In the genomic region with DNA sequence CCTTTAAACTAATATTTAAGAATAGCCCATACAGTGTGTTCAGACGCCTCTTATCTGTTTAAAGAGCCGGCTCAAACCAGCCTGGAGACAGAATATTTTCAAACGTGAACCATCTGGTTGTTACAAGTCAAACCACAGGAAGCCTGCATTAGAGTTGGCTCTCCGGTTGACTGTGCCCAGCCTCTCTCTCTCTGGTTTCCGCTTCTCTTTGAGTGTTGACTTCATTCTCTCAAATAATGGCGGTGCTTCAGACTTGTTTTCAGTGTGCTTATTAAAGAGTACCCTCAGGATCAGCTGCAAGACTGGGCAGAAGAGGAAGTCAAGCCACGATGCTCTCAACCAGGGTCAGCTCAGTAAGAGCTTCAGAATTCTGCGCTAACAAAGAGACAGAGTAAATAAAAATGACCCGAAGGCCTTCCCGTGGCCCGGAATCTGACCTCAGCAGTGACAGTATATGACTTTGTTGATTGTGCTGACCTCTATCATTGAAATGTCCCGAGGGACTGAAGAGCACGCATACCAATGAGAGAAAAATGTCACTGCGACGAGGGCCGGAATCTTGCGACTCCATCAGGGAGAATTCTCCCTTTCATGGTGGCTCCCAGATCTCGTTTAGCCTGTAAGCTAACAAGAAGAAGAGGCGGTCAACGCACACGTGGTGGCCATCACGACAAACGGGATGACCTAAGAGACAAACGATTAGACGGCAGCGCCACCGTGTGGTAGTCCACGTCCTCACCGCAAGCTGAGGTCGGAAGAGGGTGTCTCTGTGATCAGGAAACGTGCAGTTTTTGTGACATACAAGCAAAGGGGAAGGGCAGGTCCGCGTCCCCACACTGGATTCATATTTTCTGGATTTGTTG, we compare ENCODE assay signal across 8 mouse cellular contexts. TPM values are rescaled to one million over a fixed set of nuclear protein-coding genes. Genes with fewer than 3 reads are reported as not detected.
DNase-seq lines count a peak whose midpoint lies in the region; ATAC-seq and TF ChIP-seq lines count a peak whose summit lies in the region.

No protein-coding gene starts in this region.

- ATAC-seq in kidney, embryonic 14.5 days (ENCODE audit: low FRiP score, low TSS enrichment), result peak; percentile 47
- peak; percentile 46; the same call in 1 of the 2 replicates for ATAC-seq in limb, embryonic 15.5 days (ENCODE audit: insufficient number of reproducible peaks, low FRiP score, low TSS enrichment, low read depth)
- peak; percentile 85 for ATAC-seq in midbrain, postnatal 0 days (ENCODE audit: low FRiP score)

- WGBS in heart, embryonic 10.5 days, result 17% methylated on average over 33 of the region's 33 CpGs
- 20% methylated on average over 33 of the region's 33 CpGs for whole genome bisulfite sequencing in kidney, embryonic 14.5 days
- 16% methylated on average over 33 of the region's 33 CpGs for WGBS in limb, embryonic 15.5 days
- 19% methylated on average over 33 of the region's 33 CpGs for WGBS in midbrain, postnatal 0 days

- no peaks in the 10 kb centered on the region for H3K36me3 ChIP-seq in heart, embryonic 10.5 days
- no peaks in the 10 kb centered on the region for H3K36me3 ChIP-seq in kidney, embryonic 14.5 days (ENCODE audit: control insufficient read depth, insufficient read depth, low read length)
- H3K36me3 ChIP-seq in limb, embryonic 15.5 days, result no peaks in the 10 kb centered on the region
- H3K36me3 ChIP-seq in midbrain, postnatal 0 days (ENCODE audit: insufficient read depth, low read length), result no peaks in the 10 kb centered on the region

- no peak overlapping the region for H3K4me3 ChIP-seq in embryonic fibroblast, embryonic 13.5 days (ENCODE audit: insufficient read depth, low read length)
- peak overlapping the region; percentile 36 for H3K4me3 ChIP-seq in heart, embryonic 10.5 days
- peak overlapping the region; percentile 9; the same call in 1 of the 2 replicates for H3K4me3 ChIP-seq in kidney, embryonic 14.5 days (ENCODE audit: low read length)
- H3K4me3 ChIP-seq in limb, embryonic 15.5 days, result peak overlapping the region; percentile 20
- H3K4me3 ChIP-seq in midbrain, postnatal 0 days (ENCODE audit: low read depth, low read length), result peak overlapping the region; percentile 30

- peaks cover 16% of the 10 kb centered on the region for H3K27me3 ChIP-seq in heart, embryonic 10.5 days (ENCODE audit: insufficient read depth, poor library complexity, severe bottlenecking)
- no peaks in the 10 kb centered on the region for H3K27me3 ChIP-seq in kidney, embryonic 14.5 days (ENCODE audit: control insufficient read depth, insufficient read depth, low read length)
- H3K27me3 ChIP-seq in limb, embryonic 15.5 days, result no peaks in the 10 kb centered on the region; the same call in 1 of the 2 replicates
- peaks cover 4% of the 10 kb centered on the region; the same call in 1 of the 2 replicates for H3K27me3 ChIP-seq in midbrain, postnatal 0 days (ENCODE audit: insufficient read depth, low read length)

- no peak overlapping the region for H3K27ac ChIP-seq in embryonic fibroblast, embryonic 13.5 days (ENCODE audit: insufficient read depth, low read length)
- peak overlapping the region; percentile 82 for H3K27ac ChIP-seq in heart, embryonic 10.5 days
- no peak overlapping the region for H3K27ac ChIP-seq in kidney, embryonic 14.5 days (ENCODE audit: low read depth, low read length)
- H3K27ac ChIP-seq in limb, embryonic 15.5 days, result no peak overlapping the region
- H3K27ac ChIP-seq in midbrain, postnatal 0 days (ENCODE audit: low read depth, low read length), result no peak overlapping the region

- DNase-seq in A20 (ENCODE audit: low read depth, low spot score), result peak; percentile 91
- DNase-seq in brain, adult 2 months (ENCODE audit: low read depth, low spot score), result peak; percentile 95
- DNase-seq in heart, embryonic 10.5 days (ENCODE audit: low spot score), result peak; percentile 95
- peak; percentile 95 for DNase-seq in midbrain, postnatal 0 days (ENCODE audit: low spot score)
- DNase-seq in spleen, postnatal 10 days (ENCODE audit: low spot score in 2 of 2), result peak; percentile 79 to 94

- H3K9ac ChIP-seq in kidney, embryonic 14.5 days (ENCODE audit: low read depth, low read length), result no peak overlapping the region
- no peak overlapping the region for H3K9ac ChIP-seq in limb, embryonic 15.5 days
- H3K9ac ChIP-seq in midbrain, postnatal 0 days (replicated peaks; ENCODE audit: low read length, poor library complexity, severe bottlenecking), result peak overlapping the region; percentile 33

- TF ChIP-seq POLR2A in embryonic fibroblast, embryonic 13.5 days (IDR thresholded peaks at IDR 0.05; ENCODE audit: low read depth, low read length), result no peak

- H3K4me1 ChIP-seq in embryonic fibroblast, embryonic 13.5 days (ENCODE audit: control insufficient read depth, insufficient read depth, low read length), result no peaks in the 10 kb centered on the region
- H3K4me1 ChIP-seq in heart, embryonic 10.5 days, result peaks cover 13% of the 10 kb centered on the region; the same call in 1 of the 2 replicates
- H3K4me1 ChIP-seq in kidney, embryonic 14.5 days (ENCODE audit: control insufficient read depth, insufficient read depth, low read length), result peaks cover 9% of the 10 kb centered on the region; the same call in 1 of the 2 replicates
- H3K4me1 ChIP-seq in limb, embryonic 15.5 days, result peaks cover 31% of the 10 kb centered on the region
- H3K4me1 ChIP-seq in midbrain, postnatal 0 days (ENCODE audit: insufficient read depth, low read length), result no peaks in the 10 kb centered on the region; the same call in 1 of the 2 replicates

- H3K9me3 ChIP-seq in heart, embryonic 10.5 days, result no peaks in the 10 kb centered on the region
- no peaks in the 10 kb centered on the region for H3K9me3 ChIP-seq in kidney, embryonic 14.5 days (ENCODE audit: control insufficient read depth, low read length)
- no peaks in the 10 kb centered on the region for H3K9me3 ChIP-seq in limb, embryonic 15.5 days
- H3K9me3 ChIP-seq in midbrain, postnatal 0 days (ENCODE audit: low read length), result no peaks in the 10 kb centered on the region

- peak; percentile 99; the same call in 1 of the 2 replicates for TF ChIP-seq CTCF in embryonic fibroblast, embryonic 13.5 days (IDR thresholded peaks at IDR 0.05; ENCODE audit: borderline replicate concordance, insufficient read depth, low read length)
- TF ChIP-seq CTCF in midbrain, postnatal 0 days (IDR thresholded peaks at IDR 0.05), result peak; percentile 98

- peak overlapping the region; percentile 48 for H3K4me2 ChIP-seq in kidney, embryonic 14.5 days (replicated peaks; ENCODE audit: low read depth, low read length)
- peak overlapping the region; percentile 50 for H3K4me2 ChIP-seq in limb, embryonic 15.5 days
- peak overlapping the region; percentile 47 for H3K4me2 ChIP-seq in midbrain, postnatal 0 days (ENCODE audit: low read depth, low read length, poor library complexity, severe bottlenecking)

RNA-seq across cellular contexts. Expression of gene Cpsf6, which starts 55.3 kb away (rescaled TPM):
- 77.2 and 99.0 TPM in 2 replicates for polyA plus RNA-seq in embryonic fibroblast, embryonic 13.5 days (2011; ENCODE audit: insufficient read length, low read depth, missing spikeins)
- polyA plus RNA-seq in heart, embryonic 10.5 days (2016; fragmentation: Nextera tagmentation; extraction: Ambion mirVana), result 128 and 138 TPM in 2 replicates
- 166 and 208 TPM in 2 replicates for polyA plus RNA-seq in kidney, embryonic 14.5 days (2014; fragmentation: Nextera tagmentation; extraction: Ambion mirVana)
- 125 TPM in 2 replicates for polyA plus RNA-seq in limb, embryonic 15.5 days (2015; fragmentation: Nextera tagmentation; extraction: Ambion mirVana)
- 120 and 151 TPM in 2 replicates for total RNA-seq in midbrain, postnatal 0 days (2014; rRNA removed)
- 78.9 and 85.1 TPM in 2 replicates for polyA plus RNA-seq in midbrain, postnatal 0 days (2015; fragmentation: Nextera tagmentation; extraction: Ambion mirVana)
